Mouse (Mus musculus): ENCODE data around the gene Psd. TPM values are rescaled to one million over a fixed set of nuclear protein-coding genes. Genes with fewer than 3 reads are reported as not detected.

Psd gene
- polyA plus RNA-seq, 1 experiment from 2014 or later, result 1.8 TPM

DNA sequence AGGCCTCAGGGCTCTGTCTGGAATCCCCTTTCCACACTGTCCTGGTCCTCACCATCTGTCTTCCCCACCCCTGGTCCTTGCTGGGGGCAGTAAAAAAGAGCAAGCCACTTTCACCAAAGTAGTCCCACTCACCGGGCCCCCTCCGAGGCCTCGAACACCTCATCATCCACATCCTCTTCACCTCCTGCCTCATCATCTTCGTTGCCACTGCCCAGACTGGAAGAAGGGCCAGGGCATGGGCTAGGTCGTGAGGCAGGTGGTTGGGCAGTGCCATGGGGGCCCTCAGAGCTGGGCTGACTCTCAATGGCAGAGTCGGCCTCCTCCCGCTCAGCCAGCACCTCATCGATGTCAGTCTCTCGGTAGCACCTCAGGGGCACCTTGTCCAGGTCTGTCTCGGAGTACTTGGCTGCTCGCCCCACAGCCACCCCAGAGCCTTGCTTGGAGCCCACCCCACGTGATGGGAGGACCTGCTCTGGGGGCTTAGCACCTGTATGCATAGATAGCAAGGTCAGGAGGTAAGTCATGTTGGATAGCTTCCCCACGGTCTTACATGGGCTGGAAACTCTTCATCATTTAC lies 3.9 kb downstream of the Psd start:
- H3K9me3 ChIP-seq (replicated peaks), result no peaks in the 10 kb centered on the region
- H3K27me3 ChIP-seq (ENCODE audit: low read depth, poor library complexity, severe bottlenecking), result peaks cover 97% of the 10 kb centered on the region
- H3K4me3 ChIP-seq, result no peak overlapping the region
- H3K27ac ChIP-seq, result no peak overlapping the region
- no peak for DNase-seq (ENCODE audit: low spot score)
- no peaks in the 10 kb centered on the region for H3K36me3 ChIP-seq
- H3K4me1 ChIP-seq, result peaks cover 41% of the 10 kb centered on the region
- WGBS, result 79% methylated on average over 13 of the region's 13 CpGs

DNA sequence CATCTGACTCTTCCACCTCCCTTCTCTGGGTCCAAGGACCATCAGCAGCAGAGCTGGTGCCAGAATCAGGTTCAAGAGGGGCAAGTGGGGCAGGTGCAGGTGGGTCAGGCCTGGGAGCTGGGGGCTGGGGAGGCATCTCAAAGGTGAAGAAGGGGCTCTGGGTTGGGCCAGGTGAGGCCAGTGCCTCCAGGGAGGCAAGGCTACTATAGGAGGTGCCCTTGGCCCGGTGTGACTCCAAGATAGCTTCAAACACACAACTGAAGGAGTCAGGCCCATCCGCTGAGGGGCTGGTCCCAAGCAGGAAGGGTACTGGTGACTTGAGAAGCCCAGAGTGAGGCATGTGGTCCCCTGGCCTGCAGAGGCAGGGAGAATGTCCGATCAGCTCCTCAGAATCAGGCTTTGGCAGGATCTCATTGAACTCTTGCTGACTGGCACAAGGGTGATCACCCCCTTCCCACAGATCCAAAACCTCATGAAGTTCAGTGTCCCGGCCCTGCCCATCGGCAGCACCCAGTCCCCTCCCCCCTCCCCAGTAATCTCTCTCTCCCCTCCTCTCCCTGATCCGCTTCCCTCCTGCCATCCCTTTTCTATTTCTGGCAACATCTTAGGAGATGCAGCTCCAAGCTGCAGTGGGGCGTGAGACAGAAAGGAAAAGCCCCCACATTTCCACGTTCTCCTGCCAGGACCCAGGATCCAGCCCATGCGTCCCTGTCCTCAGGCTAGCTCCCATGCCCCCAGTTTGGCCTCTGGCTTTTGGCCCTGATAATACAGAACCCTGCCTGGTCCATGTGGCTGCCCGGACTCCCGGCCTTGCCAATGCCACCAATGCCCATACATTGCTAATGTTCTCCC lies 4.6 kb downstream of the Psd start:
- Histone ChIP-seq H3K36me3 (no peaks in the 10 kb centered on the region), H3K27ac (no peak overlapping the region), H3K9me3 (replicated peaks) (no peaks in the 10 kb centered on the region), H3K27me3 (ENCODE audit: low read depth, poor library complexity, severe bottlenecking) (peaks cover 100% of the 10 kb centered on the region), H3K4me3 (no peak overlapping the region), H3K4me1 (peaks cover 41% of the 10 kb centered on the region)
- 63% methylated on average over 11 of the region's 11 CpGs for WGBS
- DNase-seq (ENCODE audit: low spot score), result no peak

DNA sequence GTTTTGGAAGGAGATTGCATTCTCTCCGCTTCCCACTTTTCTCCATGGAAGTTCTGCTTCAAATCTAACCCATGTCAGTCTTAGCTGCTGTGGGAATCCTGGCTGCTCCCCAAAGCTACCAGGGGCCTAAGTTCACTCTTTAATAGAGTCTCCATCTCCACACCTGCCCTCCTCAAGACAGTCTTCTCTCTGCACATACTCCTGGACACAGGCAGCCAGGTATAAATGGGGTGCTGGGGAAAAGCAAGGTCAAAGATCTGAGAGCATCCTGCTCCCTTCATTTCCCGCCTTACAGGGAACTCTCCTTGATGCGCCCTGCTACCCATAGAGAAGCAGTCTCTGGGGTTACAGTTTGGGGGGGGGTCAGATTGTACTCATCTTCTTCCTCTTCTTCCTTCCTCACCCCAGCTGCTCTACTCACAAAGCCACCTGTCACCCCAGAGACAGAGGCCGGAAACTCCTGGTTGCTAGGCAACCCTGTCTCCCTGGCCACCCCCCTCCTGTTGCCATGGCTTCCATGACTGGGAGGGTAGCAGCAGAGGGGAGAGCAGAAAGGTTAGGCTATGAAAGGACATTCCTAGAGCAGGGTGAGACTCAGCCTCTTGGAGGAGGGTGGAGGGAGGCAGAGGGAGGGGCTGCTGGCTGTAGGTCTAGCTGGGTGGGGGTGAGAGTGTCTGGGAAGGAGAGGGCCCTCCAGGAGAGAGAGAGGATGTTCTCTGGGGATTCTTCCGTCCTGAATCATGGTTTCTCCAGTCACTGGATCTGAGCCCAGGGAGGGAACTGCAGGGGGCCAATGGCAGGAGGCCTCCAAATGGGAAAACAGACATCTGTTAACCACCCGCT lies 5.6 kb downstream of the Psd start:
- Histone ChIP-seq H3K27ac (no peak overlapping the region), H3K36me3 (no peaks in the 10 kb centered on the region), H3K27me3 (ENCODE audit: low read depth, poor library complexity, severe bottlenecking) (peaks cover 100% of the 10 kb centered on the region), H3K9me3 (replicated peaks) (no peaks in the 10 kb centered on the region), H3K4me3 (peak overlapping the region; percentile 17; the same call in 1 of the 2 replicates), H3K4me1 (peaks cover 34% of the 10 kb centered on the region)
- WGBS, result 29% methylated on average over 6 of the region's 6 CpGs
- no peak for DNase-seq (ENCODE audit: low spot score)

- no peak overlapping the region for H3K27ac ChIP-seq
- no peak for DNase-seq (ENCODE audit: low spot score)
These were observed 6.7 kb downstream of the Psd start for GRCm38 (mm10) chr19:46320076-46320785.

GRCm38 (mm10) chr19:46318586-46319378 lies 8.2 kb downstream of the Psd start:
- peak overlapping the region; percentile 26 for H3K4me3 ChIP-seq
- H3K27me3 ChIP-seq (ENCODE audit: low read depth, poor library complexity, severe bottlenecking), result peaks cover 100% of the 10 kb centered on the region
- 11% methylated on average over 16 of the region's 16 CpGs for WGBS
- no peak overlapping the region for H3K27ac ChIP-seq
- peak; percentile 65 for DNase-seq (ENCODE audit: low spot score)
- H3K9me3 ChIP-seq (replicated peaks), result no peaks in the 10 kb centered on the region
- H3K4me1 ChIP-seq, result peaks cover 44% of the 10 kb centered on the region
- H3K36me3 ChIP-seq, result no peaks in the 10 kb centered on the region

More at GRCm38 (mm10) chr19:46320076-46320785, 6.7 kb downstream of the Psd start:
- H3K27me3 ChIP-seq (ENCODE audit: low read depth, poor library complexity, severe bottlenecking), result peaks cover 100% of the 10 kb centered on the region
- no peak overlapping the region for H3K4me3 ChIP-seq
- H3K4me1 ChIP-seq, result peaks cover 37% of the 10 kb centered on the region
- 86% methylated on average over 8 of the region's 8 CpGs for WGBS
- no peaks in the 10 kb centered on the region for H3K36me3 ChIP-seq
- no peaks in the 10 kb centered on the region for H3K9me3 ChIP-seq (replicated peaks)

DNA sequence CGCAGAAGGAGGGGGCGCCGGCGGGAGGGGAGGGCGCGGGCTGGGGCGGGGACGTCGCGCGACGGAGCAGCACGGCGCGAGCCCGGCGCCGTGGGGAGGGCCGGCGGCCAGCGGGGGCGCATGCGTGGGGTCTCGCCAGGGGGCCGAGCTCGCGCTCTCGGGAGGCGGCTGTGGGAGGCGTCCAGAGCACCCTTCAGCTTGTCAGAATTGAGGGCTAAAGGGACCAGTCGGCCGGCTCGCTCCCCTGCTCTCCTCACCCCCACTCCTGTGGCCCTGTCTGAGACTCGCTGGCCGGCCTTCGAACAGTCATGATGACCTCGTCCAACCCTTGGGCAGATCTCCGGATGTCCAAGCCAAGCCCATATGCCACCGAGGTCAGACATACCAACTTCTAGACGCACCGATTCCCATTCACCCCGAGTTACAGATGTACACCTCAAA lies 8.9 kb downstream of the Psd start:
- Histone ChIP-seq H3K27ac (no peak overlapping the region), H3K9me3 (replicated peaks) (no peaks in the 10 kb centered on the region), H3K36me3 (no peaks in the 10 kb centered on the region), H3K27me3 (ENCODE audit: low read depth, poor library complexity, severe bottlenecking) (peaks cover 100% of the 10 kb centered on the region), H3K4me3 (peak overlapping the region; percentile 51), H3K4me1 (peaks cover 44% of the 10 kb centered on the region)
- 6% methylated on average over 41 of the region's 42 CpGs for WGBS
- peak; percentile 38 for DNase-seq (ENCODE audit: low spot score)

GRCm38 (mm10) chr19:46317546-46317885 lies 9.4 kb downstream of the Psd start:
- Histone ChIP-seq H3K9me3 (replicated peaks) (no peaks in the 10 kb centered on the region), H3K4me3 (peak overlapping the region; percentile 51), H3K4me1 (peaks cover 46% of the 10 kb centered on the region), H3K27ac (peak overlapping the region; percentile 25; the same call in 1 of the 2 replicates), H3K36me3 (no peaks in the 10 kb centered on the region), H3K27me3 (ENCODE audit: low read depth, poor library complexity, severe bottlenecking) (peaks cover 100% of the 10 kb centered on the region)
- under 1% methylated on average over 48 of the region's 48 CpGs for WGBS
- DNase-seq (ENCODE audit: low spot score), result peak; percentile 53

DNA sequence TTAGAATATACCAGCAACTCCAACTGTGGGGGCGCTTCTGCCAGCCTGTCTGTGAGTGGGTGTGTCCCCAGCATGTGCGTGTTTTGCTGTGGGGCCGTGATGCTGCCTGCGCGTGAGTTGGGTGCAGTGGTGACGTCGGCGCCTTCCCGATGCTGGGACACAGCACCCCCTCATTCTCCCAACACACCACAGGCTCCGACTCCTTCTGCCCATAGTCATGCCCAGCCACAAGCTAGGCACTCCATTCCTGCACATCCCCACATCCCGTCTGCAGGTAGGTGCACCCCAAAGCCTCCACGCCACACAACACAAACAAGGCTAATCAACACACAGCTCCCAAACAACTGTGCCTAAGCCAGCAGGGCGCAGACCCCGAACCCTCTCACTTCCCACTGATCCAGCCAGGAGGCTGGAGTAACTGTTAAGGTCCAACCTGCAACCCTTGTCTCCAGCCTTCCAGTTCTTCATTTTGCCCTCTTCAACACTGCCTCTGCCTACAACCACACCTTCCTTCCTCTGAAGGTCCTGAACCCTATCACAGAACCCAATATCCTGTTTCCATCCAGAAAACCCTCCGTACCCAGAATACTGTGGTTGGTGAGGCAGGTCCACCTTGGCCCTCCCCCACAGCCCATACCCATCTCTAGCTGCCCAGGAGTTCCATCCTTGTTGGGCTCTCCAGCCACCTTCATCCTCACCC lies 10.0 kb downstream of the Psd start:
- Histone ChIP-seq H3K36me3 (0 out of 2 replicates have a peak, but pooled peaks cover under 1% of the 10 kb centered on the region), H3K4me3 (peak overlapping the region; percentile 51), H3K4me1 (peaks cover 45% of the 10 kb centered on the region), H3K27ac (no peak overlapping the region), H3K9me3 (replicated peaks) (no peaks in the 10 kb centered on the region), H3K27me3 (ENCODE audit: low read depth, poor library complexity, severe bottlenecking) (peaks cover 99% of the 10 kb centered on the region)
- WGBS, result 27% methylated on average over 15 of the region's 15 CpGs
- DNase-seq (ENCODE audit: low spot score), result no peak

- H3K36me3 ChIP-seq, result peaks cover 10% of the 10 kb centered on the region; the same call in 1 of the 2 replicates
- H3K9me3 ChIP-seq (replicated peaks), result no peaks in the 10 kb centered on the region
- WGBS, result 49% methylated on average over 12 of the region's 12 CpGs
- no peak overlapping the region for H3K27ac ChIP-seq
- H3K4me3 ChIP-seq, result no peak overlapping the region
- peaks cover 35% of the 10 kb centered on the region for H3K4me1 ChIP-seq
- peaks cover 99% of the 10 kb centered on the region for H3K27me3 ChIP-seq (ENCODE audit: low read depth, poor library complexity, severe bottlenecking)
- DNase-seq (ENCODE audit: low spot score), result peak; percentile 29
These were observed 11.0 kb downstream of the Psd start for GRCm38 (mm10) chr19:46315752-46316610.

DNA sequence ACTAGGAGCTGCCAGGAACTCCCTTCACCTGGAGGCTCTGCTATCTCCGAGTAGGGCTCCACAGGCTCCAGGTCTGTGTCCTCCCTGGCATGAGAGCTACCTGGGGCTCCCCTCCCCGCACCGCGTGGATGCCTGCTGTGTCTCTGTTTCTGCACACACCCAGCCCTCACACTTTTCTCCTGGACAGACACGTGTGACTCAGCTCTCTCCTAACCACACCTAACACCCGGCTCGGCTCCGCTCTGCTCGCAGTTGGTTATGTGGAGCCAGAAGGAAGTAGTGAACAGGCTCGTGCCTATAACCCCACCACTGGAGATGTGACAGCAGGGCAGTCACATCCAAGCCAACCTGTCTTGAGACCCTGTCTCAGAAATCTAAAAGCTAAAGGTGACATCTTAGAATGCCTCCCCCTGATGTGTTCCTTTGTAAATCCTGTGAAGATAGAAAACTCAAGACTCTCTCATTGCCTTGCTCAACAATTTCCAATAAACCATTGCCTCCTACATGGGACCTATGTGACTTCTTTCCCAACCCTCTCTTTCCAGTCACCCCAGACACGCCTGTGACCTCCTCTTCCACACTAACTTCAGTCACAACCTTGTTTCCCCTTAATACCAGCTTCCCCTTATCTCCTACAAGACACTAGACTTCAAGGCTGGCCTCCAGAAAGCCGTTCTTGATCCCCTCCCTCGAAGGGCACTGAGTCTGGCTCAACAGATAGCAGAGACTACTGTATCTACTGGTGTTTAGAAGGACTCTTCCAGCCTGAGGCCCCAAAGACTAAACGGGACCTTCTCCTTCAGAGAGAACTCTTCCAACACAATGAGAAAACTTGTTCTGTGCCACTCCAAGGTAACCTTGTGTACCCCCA lies 11.8 kb downstream of the Psd start:
- Histone ChIP-seq H3K4me3 (no peak overlapping the region), H3K27me3 (ENCODE audit: low read depth, poor library complexity, severe bottlenecking) (peaks cover 99% of the 10 kb centered on the region), H3K36me3 (peaks cover 17% of the 10 kb centered on the region), H3K27ac (no peak overlapping the region), H3K9me3 (replicated peaks) (no peaks in the 10 kb centered on the region), H3K4me1 (peaks cover 35% of the 10 kb centered on the region)
- DNase-seq (ENCODE audit: low spot score), result peak; percentile 30
- WGBS, result 44% methylated on average over 14 of the region's 14 CpGs
